Mouse (Mus musculus) kidney, embryonic 15.5 days (tissue): ENCODE measurements around the gene Cox8a. TPM values are rescaled to one million over a fixed set of nuclear protein-coding genes. Genes with fewer than 3 reads are reported as not detected.

ENCODE experiments used
- ATAC-seq: fragments of 200-750 bp; cut with Nextera tagmentation; replicated peaks from 2 replicates; pipeline ENCODE4 v1.8.0; 2017; ENCODE audit warnings: moderate TSS enrichment; ENCODE audit not compliant: low FRiP score
- H3K27ac ChIP-seq: fragments of 300-500 bp; sonication (generic); 2 replicates; pipeline ENCODE4 v1.5.1; 2015; ENCODE audit warnings: mild to moderate bottlenecking, inconsistent platforms
- H3K27me3 ChIP-seq: fragments of 300-500 bp; sonication (generic); 2 replicates; pipeline ENCODE4 v1.6.1; 2015; ENCODE audit warnings: inconsistent platforms
- H3K36me3 ChIP-seq: fragments of 300-500 bp; sonication (generic); 2 replicates; pipeline ENCODE4 v1.6.1; 2015; ENCODE audit warnings: inconsistent platforms
- H3K4me1 ChIP-seq: fragments of 300-500 bp; sonication (generic); 2 replicates; pipeline ENCODE4 v1.6.1; 2015; ENCODE audit warnings: inconsistent platforms
- H3K4me2 ChIP-seq: fragments of 300-500 bp; sonication (generic); 2 replicates; pipeline ENCODE4 v1.6.1; 2015; ENCODE audit warnings: moderate library complexity, mild to moderate bottlenecking, inconsistent platforms
- H3K4me3 ChIP-seq: fragments of 300-500 bp; sonication (generic); replicated peaks from 2 replicates; pipeline ENCODE4 v1.5.1; 2015; ENCODE audit warnings: mild to moderate bottlenecking, inconsistent platforms
- H3K9ac ChIP-seq: fragments of 300-500 bp; sonication (generic); 2 replicates; pipeline ENCODE4 v1.6.1; 2015; ENCODE audit warnings: mild to moderate bottlenecking, inconsistent platforms
- H3K9me3 ChIP-seq: fragments of 300-500 bp; sonication (generic); replicated peaks from 2 replicates; pipeline ENCODE4 v1.6.1; 2016; ENCODE audit warnings: inconsistent platforms
- WGBS: fragments of 180-500 bp; shearing (Covaris S2); methylation state at CpG from one replicate; pipeline ENCODE4 v1.1.7; 2015; ENCODE audit warnings: mixed read lengths; 5-methylcytosine and 5-hydroxymethylcytosine counted together
- polyA plus RNA-seq: library from polyadenylated mRNA; unstranded; fragments of >200 nt; fragmentation: Nextera tagmentation; extraction: Ambion mirVana; gene quantifications from 2 replicates; pipeline ENCODE4 v1.2.1, GENCODE M21; 2015

Cox8a gene
- polyA plus RNA-seq, 1 experiment from 2014 or later, result 1,089 TPM

DNA sequence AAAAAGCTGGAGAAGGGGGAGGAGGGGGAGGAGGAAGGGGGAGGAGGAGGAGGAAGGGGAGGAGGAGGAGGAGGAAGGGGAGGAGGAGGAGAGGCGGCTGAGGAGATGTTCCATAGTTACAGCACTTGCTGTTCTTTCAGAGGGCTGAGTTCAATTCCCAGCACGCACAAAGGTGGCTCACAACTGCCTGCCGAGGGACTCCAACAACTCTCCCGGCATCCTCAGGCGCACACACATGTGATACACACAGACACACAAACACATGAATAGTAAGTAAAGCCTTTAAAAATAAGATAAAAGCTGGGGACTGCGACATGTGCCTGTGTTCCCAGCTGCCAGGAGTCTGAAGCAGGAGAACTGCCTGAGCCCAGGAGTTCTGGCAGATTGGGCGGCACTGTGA lies 35.9 kb downstream of the Cox8a start:
- no peak for ATAC-seq
- no peaks in the 10 kb centered on the region for H3K9me3 ChIP-seq
- H3K27me3 ChIP-seq, result peaks cover 74% of the 10 kb centered on the region
- no peak overlapping the region for H3K4me2 ChIP-seq
- H3K36me3 ChIP-seq, result no peaks in the 10 kb centered on the region
- H3K4me1 ChIP-seq, result peaks cover 75% of the 10 kb centered on the region
- H3K27ac ChIP-seq, result peak overlapping the region; percentile 68; the same call in 1 of the 2 replicates
- 65% methylated on average over 7 of the region's 7 CpGs for WGBS
- H3K9ac ChIP-seq, result no peak overlapping the region
- no peak overlapping the region for H3K4me3 ChIP-seq

DNA sequence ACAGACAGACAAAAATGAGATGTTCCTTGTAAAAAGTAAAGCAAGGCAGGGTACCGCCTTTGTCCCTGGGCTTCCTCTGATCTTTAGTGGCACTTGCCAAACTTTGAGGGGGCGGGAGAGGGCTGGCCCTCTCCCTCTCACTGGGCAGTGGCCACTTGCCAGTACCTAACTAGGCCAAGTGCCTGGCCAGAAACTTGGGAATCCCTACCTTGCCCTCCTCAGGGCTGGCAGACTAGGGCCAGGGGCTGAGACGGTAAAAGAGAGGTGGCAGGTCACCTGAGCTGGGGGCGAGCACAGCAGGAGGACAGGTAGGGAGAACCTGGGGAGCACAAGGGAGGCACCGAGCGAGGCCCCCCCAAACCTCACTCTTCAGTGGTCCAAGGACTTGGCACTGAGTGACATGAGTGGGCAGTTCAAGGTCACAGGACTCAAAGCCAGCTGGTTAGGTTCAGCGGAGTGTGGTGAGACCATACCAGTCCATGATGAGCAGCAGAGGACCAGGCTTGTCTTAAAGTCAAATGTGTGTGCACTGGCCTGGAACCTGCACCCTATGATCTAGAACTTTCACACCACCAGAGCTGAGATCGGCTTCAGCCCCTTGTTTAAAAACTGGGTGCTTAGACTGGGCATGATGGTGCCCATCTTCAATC lies 36.5 kb downstream of the Cox8a start:
- Histone ChIP-seq H3K36me3 (no peaks in the 10 kb centered on the region), H3K27ac (no peak overlapping the region), H3K9me3 (no peaks in the 10 kb centered on the region), H3K4me2 (no peak overlapping the region), H3K27me3 (peaks cover 73% of the 10 kb centered on the region), H3K4me1 (peaks cover 75% of the 10 kb centered on the region), H3K9ac (no peak overlapping the region), H3K4me3 (no peak overlapping the region)
- WGBS, result 76% methylated on average over 8 of the region's 8 CpGs
- ATAC-seq, result no peak

GRCm38 (mm10) chr19:7178841-7179452 lies 38.5 kb downstream of the Cox8a start:
- H3K36me3 ChIP-seq, result no peaks in the 10 kb centered on the region
- peaks cover 63% of the 10 kb centered on the region for H3K27me3 ChIP-seq
- H3K9me3 ChIP-seq, result no peaks in the 10 kb centered on the region
- H3K4me2 ChIP-seq, result no peak overlapping the region
- ATAC-seq, result peak; percentile 46
- 23% methylated on average over 3 of the region's 3 CpGs for WGBS
- H3K4me3 ChIP-seq, result no peak overlapping the region
- H3K27ac ChIP-seq, result peak overlapping the region; percentile 75
- no peak overlapping the region for H3K9ac ChIP-seq
- H3K4me1 ChIP-seq, result peaks cover 66% of the 10 kb centered on the region

GRCm38 (mm10) chr19:7177804-7178511 lies 39.5 kb downstream of the Cox8a start:
- Histone ChIP-seq H3K36me3 (no peaks in the 10 kb centered on the region), H3K9me3 (no peaks in the 10 kb centered on the region), H3K4me1 (peaks cover 63% of the 10 kb centered on the region), H3K4me2 (no peak overlapping the region), H3K27ac (peak overlapping the region; percentile 75), H3K27me3 (peaks cover 54% of the 10 kb centered on the region), H3K4me3 (no peak overlapping the region), H3K9ac (peak overlapping the region; percentile 5; the same call in 1 of the 2 replicates)
- no peak for ATAC-seq
- WGBS, result 61% methylated on average over 13 of the region's 13 CpGs

- H3K36me3 ChIP-seq, result no peaks in the 10 kb centered on the region
- no peaks in the 10 kb centered on the region for H3K9me3 ChIP-seq
- ATAC-seq, result no peak
- H3K4me2 ChIP-seq, result no peak overlapping the region
- H3K9ac ChIP-seq, result no peak overlapping the region
- H3K4me3 ChIP-seq, result no peak overlapping the region
- 0 out of 2 replicates have a peak overlapping the region, but pooled peaks have one; percentile 24 for H3K27ac ChIP-seq
- WGBS, result 12% methylated on average over 11 of the region's 11 CpGs
- H3K4me1 ChIP-seq, result peaks cover 61% of the 10 kb centered on the region
- peaks cover 39% of the 10 kb centered on the region for H3K27me3 ChIP-seq
These were observed 41.2 kb downstream of the Cox8a start for GRCm38 (mm10) chr19:7176041-7176696.

DNA sequence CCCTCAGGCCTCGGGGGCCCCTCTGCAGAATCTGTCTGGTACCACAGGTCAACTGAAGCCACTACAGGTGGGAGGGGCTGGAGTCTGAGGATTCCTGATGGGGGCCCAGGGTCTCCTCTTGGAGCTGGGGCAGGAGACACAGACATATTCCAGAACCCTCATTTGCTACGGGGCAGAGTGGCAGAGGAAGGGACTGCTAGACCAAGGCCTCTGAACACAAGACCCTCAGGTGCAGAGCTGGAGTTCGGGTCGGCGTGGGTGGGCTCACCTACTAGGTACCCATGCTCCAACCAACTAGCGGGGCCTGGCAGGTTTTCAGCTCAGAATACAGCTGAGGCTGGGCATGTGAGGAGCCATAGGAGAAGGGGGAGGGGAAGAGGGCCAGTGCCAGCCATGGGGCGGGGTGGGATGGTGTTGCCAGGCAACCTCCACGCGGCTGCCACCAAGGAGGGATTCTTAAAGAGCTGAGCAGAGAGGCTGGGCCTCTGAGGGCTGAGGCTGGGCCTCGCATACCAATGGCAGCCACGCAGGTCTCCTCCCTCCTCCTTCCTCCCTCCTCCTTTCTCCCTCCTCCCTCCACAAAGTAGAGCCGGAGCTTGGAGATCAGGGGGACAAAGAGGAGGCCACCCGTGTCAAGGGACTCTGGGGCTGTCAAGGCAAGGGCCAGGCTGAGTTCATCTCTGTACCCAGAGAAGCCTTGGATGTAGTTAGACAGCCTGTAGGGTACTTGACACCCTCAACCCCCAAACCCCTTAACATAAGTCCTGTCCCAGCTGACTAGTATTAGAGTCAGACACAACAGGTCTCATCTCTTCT lies 45.2 kb downstream of the Cox8a start:
- peaks cover 39% of the 10 kb centered on the region for H3K4me1 ChIP-seq
- H3K27me3 ChIP-seq, result peaks cover 43% of the 10 kb centered on the region
- H3K9ac ChIP-seq, result no peak overlapping the region
- 17% methylated on average over 13 of the region's 13 CpGs for WGBS
- no peak overlapping the region for H3K4me2 ChIP-seq
- H3K36me3 ChIP-seq, result no peaks in the 10 kb centered on the region
- H3K27ac ChIP-seq, result peak overlapping the region; percentile 33; the same call in 1 of the 2 replicates
- H3K9me3 ChIP-seq, result no peaks in the 10 kb centered on the region
- H3K4me3 ChIP-seq, result no peak overlapping the region
- ATAC-seq, result peak; percentile 80

DNA sequence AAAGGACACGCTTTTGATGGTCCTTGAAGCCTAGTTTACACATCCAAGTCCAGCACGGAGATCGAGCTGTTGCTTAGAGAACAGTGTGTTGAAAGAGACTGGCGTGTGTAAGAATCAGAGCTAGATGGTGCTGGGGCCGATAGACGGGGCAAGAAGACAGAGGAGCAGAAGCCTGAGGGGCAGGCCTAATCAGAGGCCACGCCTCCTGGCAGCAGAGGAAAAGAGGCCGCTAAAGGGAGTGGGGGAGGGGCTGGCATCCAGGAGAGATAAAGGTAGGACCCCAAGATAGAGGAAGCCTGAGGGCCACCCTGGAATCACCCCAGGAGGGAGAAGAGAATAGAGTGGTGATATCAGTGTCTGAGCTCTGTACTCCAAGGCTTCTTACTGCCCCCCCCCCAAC lies 46.0 kb downstream of the Cox8a start:
- Histone ChIP-seq H3K27me3 (peaks cover 44% of the 10 kb centered on the region), H3K27ac (peak overlapping the region; percentile 33; the same call in 1 of the 2 replicates), H3K4me1 (peaks cover 41% of the 10 kb centered on the region), H3K9ac (no peak overlapping the region), H3K36me3 (no peaks in the 10 kb centered on the region), H3K4me3 (no peak overlapping the region), H3K4me2 (no peak overlapping the region), H3K9me3 (no peaks in the 10 kb centered on the region)
- ATAC-seq, result no peak
- WGBS, result 16% methylated on average over 8 of the region's 8 CpGs

GRCm38 (mm10) chr19:7170916-7171315 lies 46.5 kb downstream of the Cox8a start:
- ATAC-seq, result no peak
- peaks cover 41% of the 10 kb centered on the region for H3K4me1 ChIP-seq
- H3K27ac ChIP-seq, result no peak overlapping the region
- WGBS, result 52% methylated on average over 6 of the region's 6 CpGs
- H3K9me3 ChIP-seq, result no peaks in the 10 kb centered on the region
- peaks cover 46% of the 10 kb centered on the region for H3K27me3 ChIP-seq
- no peak overlapping the region for H3K4me3 ChIP-seq
- H3K36me3 ChIP-seq, result no peaks in the 10 kb centered on the region
- H3K4me2 ChIP-seq, result no peak overlapping the region
- H3K9ac ChIP-seq, result no peak overlapping the region

- no peak for ATAC-seq
- Histone ChIP-seq H3K4me2 (no peak overlapping the region), H3K27ac (no peak overlapping the region), H3K4me3 (no peak overlapping the region), H3K9ac (no peak overlapping the region), H3K4me1 (peaks cover 61% of the 10 kb centered on the region), H3K27me3 (peaks cover 63% of the 10 kb centered on the region), H3K9me3 (no peaks in the 10 kb centered on the region), H3K36me3 (no peaks in the 10 kb centered on the region)
- WGBS, result 54% methylated on average over 2 of the region's 2 CpGs
These were observed 49.0 kb downstream of the Cox8a start for GRCm38 (mm10) chr19:7168423-7168822.

- Histone ChIP-seq H3K27ac (no peak overlapping the region), H3K27me3 (peaks cover 80% of the 10 kb centered on the region), H3K4me3 (no peak overlapping the region; the same call in 1 of the 2 replicates), H3K9ac (no peak overlapping the region), H3K4me2 (no peak overlapping the region), H3K36me3 (no peaks in the 10 kb centered on the region), H3K4me1 (peaks cover 52% of the 10 kb centered on the region), H3K9me3 (no peaks in the 10 kb centered on the region)
- no peak for ATAC-seq
- WGBS, result 12% methylated on average over 6 of the region's 6 CpGs
These were observed 50.6 kb downstream of the Cox8a start for GRCm38 (mm10) chr19:7166767-7167166.

- 2% methylated on average over 15 of the region's 15 CpGs for WGBS
These were observed 51.2 kb downstream of the Cox8a start for GRCm38 (mm10) chr19:7166200-7166711.

More at GRCm38 (mm10) chr19:7166200-7166711, 51.2 kb downstream of the Cox8a start:
- peak overlapping the region; percentile 76 for H3K4me3 ChIP-seq
- ATAC-seq, result no peak; the same call in 1 of the 2 replicates
- peaks cover 85% of the 10 kb centered on the region for H3K27me3 ChIP-seq
- H3K4me1 ChIP-seq, result peaks cover 47% of the 10 kb centered on the region
- no peaks in the 10 kb centered on the region for H3K9me3 ChIP-seq
- H3K36me3 ChIP-seq, result no peaks in the 10 kb centered on the region
- peak overlapping the region; percentile 66 for H3K9ac ChIP-seq
- peak overlapping the region; percentile 100 for H3K4me2 ChIP-seq
- H3K27ac ChIP-seq, result no peak overlapping the region
